Mouse (Mus musculus) CH12.LX (cell line): Measurements from ENCODE around the gene Ergic3.

Experiments used
- CHD1 ChIP-seq: IDR thresholded peaks from 2 replicates; pipeline ENCODE4 v1.6.1; 2012; ENCODE audit warnings: low read depth, low read length, improper control_type of control experiment, inconsistent platforms
- CTCF ChIP-seq, 2 experiments: IDR thresholded peaks in 1 of 2; conservative IDR thresholded peaks in 1 of 2; 2 replicates each; pipeline ENCODE4 v1.5.1; 2011 to 2012; ENCODE audit warnings: low read depth in 2 of 2, low read length in 2 of 2, improper control_type of control experiment in 1 of 2, inconsistent platforms in 1 of 2, mild to moderate bottlenecking in 1 of 2, moderate library complexity in 1 of 2
- E2F4 ChIP-seq: IDR thresholded peaks from 2 replicates; pipeline ENCODE4 v1.6.1; 2011; ENCODE audit warnings: low read depth, low read length, improper control_type of control experiment; ENCODE audit not compliant: insufficient replicate concordance
- GABPA ChIP-seq: IDR thresholded peaks from 2 replicates; pipeline ENCODE4 v1.6.1; 2012; ENCODE audit warnings: low read depth, low read length, improper control_type of control experiment, inconsistent platforms; ENCODE audit not compliant: insufficient replicate concordance
- JUND ChIP-seq: conservative IDR thresholded peaks from 2 replicates; pipeline ENCODE4 v1.6.1; 2011; ENCODE audit warnings: low read depth, low read length, improper control_type of control experiment
- MAX ChIP-seq: IDR thresholded peaks from 2 replicates; pipeline ENCODE4 v1.6.1; 2011; ENCODE audit warnings: low read length, improper control_type of control experiment
- SIN3A ChIP-seq: IDR thresholded peaks from 2 replicates; pipeline ENCODE4 v1.6.1; 2012; ENCODE audit warnings: low read length, improper control_type of control experiment, inconsistent platforms
- USF1 ChIP-seq: IDR thresholded peaks from 2 replicates; pipeline ENCODE4 v1.6.1; 2014; ENCODE audit warnings: low read depth, mild to moderate bottlenecking, inconsistent platforms, low read length, improper control_type of control experiment

DNA sequence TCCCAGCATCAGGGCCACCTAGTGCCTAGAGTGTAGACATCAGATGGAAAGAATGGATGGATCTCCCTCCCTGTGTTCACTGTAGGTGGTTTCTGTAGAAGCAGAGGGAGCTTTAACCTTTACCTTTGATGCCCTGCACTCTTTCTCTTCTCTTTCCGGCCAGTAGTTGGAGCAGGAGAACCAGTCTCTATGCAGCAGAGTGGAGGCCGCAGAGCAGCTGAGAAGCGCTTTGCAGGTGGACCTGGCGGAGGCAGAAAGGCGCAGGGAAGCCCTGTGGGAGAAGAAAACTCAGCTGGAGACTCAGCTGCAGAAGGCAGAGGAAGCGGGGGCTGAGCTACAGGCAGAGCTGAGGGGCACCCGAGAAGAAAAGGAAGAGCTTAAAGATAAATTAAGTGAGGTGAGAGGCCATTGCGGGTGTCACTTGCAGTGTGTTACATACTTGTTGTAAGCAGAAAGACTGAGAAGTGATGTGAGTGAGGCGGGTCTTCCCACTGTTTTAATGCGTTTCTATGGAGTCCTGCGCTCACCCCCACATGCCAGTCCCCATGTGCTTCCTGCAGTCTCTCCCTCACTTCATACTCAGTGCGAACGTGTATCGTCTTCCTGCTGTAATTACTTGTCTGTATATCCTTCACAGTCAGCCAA is 33.6 kb upstream of the Ergic3 start:
- TF ChIP-seq JUND = no peak
- TF ChIP-seq MAX = no peak
- peak in 1 of 2 experiments; percentile 34; a peak in 1 of 4 replicates for TF ChIP-seq CTCF (conservative IDR thresholded peaks at IDR 0.05 in 1 of 2, IDR thresholded peaks at IDR 0.05 in 1 of 2; ENCODE audit: low read depth in 2 of 2, low read length in 2 of 2)
- no peak for TF ChIP-seq USF1
- TF ChIP-seq SIN3A = no peak
- TF ChIP-seq GABPA = no peak
- no peak for TF ChIP-seq E2F4
- no peak for TF ChIP-seq CHD1
